Mouse (Mus musculus) kidney, postnatal 4 days (tissue): ENCODE measurements around the gene Dpyd.

ENCODE experiments used
- DNase-seq, 2 experiments: peaks; one replicate each; pipeline ENCODE4 v3.0.0; 2021; ENCODE audit warnings: mixed read lengths in 2 of 2

The Dpyd gene

DNA sequence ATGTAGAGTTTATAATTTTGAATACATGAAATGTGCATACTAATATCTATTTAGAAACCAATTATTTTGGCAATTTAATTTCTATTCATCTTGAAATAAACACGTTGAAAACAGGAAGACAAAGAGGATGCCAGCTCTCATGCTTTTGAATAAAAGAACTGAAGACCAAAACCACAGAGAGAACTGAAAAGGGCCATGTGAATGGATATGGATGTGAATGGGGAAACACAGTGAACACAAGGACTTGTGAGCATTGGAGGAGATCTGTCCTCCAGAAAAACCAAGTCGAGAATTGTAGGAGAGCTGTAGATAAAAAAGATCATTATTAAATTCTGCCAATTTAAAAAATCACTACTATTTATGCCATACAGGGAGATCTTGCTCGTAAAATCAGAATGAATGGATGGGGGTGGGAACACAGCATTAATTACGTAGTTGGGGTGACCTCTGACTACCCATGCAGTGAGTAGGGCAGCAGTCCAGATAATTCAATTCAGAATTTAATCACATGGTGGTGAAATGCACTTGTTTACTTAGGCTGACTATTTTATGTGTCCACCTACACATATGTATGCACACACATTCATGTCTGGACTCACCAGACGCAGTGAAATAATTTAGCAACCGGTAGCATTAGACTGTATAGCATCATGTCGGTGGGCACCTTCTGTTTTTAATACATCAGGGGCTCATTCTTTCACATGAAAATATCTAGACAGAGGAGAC is 114.3 kb downstream of the Dpyd start:
- no peak for DNase-seq

DNA sequence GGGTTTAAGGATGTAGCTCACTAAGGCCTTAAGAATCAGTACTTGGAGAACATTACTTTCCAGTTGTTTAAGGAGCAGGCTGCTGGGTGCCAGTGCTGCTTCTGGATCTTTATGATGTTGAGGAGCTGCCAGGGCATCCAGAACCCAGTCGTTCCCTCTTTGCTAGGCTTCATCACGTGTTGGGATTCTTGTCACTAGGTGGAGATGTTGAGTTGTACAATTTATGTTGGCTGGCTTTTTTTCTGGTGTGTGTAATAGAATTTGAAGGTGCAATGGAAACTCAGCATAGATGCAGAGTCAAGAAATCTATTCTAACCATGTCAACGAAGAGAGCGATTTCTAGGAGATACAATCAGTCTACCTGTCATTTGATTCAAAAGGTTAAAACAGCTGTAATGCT is 118.9 kb downstream of the Dpyd start:
- peak; percentile 1 to 2 for DNase-seq

DNA sequence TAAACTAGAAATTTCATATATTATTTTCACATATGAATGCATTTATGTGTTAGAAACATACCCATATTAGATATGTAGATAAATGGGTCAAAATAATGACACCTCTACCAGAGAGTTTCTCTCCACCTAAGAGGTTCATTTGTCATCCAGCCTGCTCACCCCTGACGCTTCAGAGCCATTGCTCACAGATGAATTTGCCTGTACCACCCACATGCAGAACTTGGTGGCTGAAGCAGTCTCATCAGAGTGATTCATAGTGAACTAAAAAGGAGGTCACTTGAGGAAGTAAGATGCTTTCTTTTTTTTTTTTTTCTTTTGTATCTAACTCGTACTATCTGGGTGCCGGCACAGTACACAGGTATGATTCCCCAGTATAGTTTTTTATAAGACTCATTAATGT is 188.3 kb downstream of the Dpyd start:
- DNase-seq, result no peak

DNA sequence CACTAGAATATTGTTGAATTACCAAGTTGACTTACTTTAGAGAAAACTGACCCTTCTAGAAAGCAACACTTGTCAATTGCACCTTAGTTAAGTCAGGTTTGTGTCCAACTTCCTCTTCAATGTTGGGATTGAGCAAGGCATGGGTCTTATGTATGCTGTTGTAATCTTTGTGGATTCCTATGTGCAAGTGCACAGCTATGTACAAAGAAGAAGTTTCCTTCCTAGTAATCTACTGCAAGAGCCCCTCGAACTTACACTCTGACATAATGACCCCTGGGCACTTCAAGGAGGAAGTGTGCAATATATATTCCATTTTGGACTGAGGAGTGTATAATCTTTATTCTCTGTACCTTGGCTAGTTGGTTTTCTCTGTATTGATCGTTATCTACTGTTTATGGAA is 191.7 kb downstream of the Dpyd start:
- no peak for DNase-seq

DNA sequence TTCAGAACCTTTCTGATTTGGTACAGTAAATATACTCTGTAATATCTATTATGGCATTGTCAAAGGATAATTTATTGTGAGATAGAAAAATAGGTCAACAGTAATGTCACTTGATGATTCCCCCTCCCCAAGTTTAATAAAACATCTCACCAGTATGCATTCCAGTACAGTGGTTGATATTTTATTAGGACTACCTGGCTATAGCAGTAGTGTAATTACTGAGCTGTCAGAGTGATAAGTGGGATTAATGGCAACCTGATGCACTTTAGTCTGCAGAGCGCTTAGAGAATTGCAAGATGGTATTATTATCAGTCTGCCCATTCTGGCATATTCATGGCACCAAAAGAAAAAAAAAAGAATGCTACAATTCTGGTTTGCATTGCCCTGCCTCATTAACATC is 194.2 kb downstream of the Dpyd start:
- DNase-seq, result no peak

DNA sequence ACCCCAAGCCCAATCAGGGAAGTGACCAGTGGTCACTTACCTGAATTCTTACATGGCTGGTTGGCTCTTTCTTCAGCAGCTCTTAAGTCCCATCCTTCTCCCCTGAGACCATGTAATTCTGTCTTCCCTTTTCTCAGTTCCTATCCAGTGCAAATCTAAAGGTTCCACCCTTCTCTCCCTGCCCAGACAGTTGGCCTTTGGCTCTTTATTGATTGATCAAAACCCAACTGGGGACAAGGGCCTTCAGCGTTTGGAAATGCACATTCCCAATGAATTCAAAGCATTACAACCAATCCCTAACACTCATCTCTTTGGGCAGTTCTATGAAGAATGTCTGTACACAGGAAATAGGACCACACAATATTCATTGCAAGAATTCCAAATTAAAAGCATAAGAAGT is 251.0 kb downstream of the Dpyd start:
- no peak for DNase-seq

DNA sequence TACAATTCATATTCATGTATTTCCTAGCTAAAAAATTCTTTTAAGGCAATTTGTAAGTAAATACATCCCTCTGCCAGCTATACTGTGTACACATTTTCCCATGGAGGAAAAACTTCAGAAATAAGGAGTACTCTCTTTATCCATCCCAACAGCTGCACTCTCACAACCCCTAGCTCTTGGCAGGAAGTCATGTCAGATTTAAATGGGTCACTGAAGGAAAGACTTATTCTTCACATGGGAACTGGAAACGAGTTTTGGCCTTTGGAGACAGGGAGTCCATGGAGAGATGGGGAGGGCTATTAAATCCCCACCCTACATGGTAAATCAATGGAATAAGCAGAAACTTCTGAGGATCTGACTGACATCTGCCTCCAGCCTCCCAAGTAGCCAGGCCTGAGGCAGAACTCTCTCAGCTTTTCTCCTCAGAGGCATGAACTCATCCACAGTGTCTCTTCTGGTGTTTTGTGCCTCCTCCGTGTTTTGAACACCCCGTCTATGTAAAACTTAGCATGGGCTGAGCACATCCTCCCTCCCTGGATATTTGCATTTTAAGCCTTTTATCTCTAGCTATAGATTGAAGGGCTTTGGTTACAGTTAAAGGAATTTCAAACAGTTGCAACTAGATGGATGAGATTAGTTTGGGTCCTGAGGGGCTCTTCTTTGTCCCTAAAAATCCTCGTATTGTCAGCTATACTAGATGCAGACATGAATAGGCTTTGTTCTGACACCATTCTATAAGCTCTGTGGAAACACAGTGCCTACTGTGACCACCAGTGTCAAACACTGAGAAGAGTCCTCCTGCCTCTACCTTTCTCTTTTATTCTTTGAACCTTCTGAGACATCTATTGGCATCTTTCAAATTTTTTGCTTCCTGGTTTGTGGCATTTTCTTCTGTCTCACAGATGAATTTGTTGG is 288.9 kb downstream of the Dpyd start:
- DNase-seq, result peak; percentile 2 to 7

DNA sequence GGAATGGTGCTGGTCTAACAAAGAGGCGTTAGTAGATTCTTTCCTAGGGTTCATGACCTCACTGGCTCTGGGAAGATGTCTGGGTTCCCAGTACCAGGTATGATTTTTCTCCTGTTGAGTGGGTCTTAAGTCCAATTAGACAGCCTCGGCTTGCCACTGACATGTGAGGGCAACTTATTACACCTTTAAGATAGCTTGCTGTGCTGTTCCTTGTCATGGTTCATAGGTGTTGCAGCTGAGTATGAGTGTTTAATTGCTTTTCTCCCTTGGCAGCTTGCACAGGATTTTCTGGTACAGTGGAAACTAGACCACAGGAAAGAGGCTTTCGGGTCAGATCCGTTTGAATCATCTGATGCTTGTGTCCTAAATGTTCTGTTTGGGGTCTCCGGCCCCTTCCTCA is 290.8 kb downstream of the Dpyd start:
- DNase-seq, result no peak

DNA sequence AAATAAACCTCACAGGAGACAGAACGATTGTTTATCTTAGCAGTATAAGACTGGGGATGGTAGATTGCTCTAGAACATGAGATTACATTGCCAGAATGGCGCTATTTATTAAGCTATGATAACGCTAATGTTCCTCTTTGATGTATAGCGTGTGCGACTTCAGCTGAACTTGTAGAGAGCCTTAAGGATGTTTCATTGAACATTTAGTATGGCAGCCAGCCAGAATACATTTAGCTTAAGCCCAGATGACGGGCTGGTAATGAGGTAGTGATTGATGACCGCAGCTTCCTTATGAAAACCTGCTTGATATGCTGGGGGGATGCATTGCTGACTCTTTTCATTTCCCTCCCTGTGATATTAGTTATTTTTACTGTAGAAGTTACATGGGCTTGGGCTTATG is 293.5 kb downstream of the Dpyd start:
- no peak for DNase-seq

DNA sequence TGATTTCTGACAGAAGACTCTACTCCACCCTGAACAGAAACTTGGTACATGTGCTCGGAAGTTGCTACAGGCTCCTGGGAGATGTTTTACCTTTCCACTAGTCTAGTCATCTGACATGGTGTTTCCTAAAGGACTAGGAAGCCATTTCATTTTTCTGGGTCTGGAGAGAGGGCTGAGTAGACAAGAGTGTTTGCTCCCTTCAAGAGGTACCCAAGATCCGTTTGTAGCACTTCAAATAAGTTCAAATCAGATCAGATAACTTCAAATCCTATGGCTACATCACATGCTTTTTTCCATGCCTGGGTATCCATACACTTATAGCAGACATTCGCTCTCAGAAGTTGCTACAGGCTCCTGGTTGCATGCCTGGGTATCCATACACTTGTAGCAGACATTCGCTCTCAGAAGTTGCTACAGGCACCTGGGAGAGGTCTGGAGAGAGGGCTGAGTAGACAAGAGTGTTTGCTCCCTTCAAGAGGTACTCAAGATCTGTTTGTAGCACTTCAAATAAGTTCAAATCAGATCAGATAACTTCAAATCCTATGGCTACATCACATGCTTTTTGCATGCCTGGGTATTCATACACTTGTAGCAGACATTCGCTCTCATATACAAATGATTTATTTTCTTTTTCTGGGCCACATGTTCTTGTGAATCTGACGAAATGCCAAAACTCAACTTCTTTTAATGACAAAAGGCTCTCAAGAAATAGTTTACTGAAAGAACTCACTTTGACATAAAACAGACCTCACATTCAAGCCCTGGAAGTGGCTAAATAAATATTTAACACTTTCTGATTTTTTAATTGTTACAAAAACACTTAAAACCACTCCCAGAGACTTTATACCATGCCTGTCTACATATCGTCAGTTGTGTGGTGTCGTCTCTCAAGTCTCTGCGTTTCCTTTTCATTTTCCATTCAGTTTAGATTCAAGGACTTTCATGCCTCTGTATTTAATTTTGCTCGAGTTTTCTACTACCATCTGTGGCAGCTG is 307.5 kb downstream of the Dpyd start:
- DNase-seq, result no peak

DNA sequence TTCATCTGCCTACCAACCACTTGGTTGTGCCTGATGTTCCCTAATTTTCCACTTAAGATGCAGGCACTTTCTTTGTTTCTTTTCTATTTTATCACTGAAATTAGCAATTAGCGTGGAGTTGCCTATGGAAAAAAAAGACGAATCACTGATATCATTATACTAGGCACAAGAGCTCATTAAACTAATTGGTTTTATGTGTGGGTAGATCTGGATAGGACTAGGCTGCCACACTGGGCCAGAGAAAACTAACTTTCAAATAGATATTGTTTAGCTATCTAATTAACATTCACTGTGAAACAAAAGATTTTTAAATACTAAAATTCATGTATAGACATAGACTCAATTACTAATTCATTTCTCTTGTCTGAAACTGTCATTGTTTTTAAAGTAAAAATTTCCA is 313.9 kb downstream of the Dpyd start:
- DNase-seq, result no peak

DNA sequence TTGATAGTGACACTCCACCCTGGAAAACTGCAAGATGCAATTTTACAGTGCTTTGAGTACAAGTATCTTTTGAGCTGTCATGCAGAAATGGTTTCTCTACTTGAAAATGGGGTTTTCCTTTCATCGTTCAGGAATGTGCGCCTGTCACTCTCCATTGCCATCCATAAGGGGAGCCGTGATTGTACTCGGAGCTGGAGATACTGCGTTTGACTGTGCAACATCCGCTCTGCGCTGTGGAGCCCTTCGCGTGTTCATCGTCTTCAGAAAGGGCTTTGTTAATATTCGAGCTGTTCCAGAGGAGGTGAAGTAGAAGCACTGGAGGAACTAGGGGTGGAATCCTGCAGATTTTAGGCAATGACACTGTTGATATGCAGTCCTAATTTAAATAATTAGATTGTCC is 337.1 kb downstream of the Dpyd start:
- DNase-seq, result no peak

DNA sequence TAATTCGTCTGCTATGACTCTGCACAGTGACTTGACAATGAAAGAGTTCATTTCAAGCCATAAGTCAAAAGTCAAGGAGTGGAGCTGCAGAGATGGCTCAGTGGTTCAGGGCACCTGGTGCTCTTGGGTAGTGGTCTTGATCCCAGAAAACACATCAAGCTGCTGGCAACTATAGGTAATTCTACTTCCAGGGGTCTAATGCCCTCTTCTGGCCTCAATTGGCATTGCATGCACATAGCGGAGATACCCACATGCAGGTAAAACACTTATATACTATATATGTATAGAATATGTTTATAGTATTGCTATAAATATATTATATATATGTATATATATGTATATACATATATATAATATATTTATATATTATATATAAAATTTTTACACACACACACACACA is 429.4 kb downstream of the Dpyd start:
- no peak for DNase-seq

DNA sequence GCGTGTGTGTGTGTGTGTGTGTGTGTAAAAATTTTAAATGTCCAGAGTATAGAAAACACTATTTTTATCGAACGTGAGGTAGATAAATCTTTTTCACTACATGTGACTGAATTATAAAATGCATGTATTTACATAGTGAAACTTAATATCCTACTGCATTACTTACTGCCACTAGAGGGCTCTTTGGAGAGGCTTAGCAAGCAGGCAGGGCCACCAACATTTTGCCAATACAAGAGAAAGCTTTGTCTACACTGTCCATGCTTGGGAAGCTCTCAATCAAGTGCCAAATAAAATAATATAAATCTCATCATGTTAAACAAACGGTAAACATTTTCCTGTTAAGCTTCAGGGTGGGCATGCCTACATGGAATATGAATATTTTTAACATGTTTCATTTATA is 429.9 kb downstream of the Dpyd start:
- DNase-seq, result no peak

DNA sequence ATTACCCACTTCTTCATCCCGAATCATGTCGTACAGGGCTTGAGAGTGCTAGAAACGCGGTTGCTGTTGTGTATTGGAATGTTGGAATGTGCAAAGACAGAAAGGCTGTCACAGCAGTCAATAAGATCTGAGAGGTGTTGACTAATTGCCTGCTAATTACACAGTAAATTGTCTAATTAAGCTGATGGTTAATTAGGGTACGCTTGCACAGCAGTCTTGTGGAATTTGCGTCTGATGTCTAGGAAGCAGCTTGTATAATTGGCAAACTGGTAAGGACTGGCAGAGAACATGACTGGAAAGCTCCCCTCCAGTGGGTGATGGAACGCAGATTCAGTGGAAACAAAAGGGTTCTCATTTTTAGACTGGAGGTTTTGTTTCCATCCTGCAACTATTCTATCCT is 459.3 kb downstream of the Dpyd start:
- no peak for DNase-seq

DNA sequence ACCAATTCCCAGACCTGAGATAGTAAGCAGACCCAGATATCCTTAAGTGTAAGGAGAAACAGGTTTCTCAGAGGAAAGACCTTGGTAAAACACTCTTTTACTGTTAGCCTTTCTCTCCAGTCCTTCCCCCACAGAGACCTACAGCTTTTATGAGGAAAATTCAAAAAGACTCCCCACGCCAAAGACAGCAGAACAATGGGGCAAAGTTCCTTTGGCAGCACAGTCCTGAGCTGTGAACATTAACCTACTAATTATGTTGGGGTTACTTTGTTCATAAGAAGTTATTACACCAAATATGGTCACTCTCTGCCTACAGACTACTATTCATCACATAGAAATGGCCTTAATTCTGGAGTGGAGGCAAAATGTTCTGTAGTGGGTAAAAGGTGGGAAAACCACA is 480.7 kb downstream of the Dpyd start:
- no peak for DNase-seq

DNA sequence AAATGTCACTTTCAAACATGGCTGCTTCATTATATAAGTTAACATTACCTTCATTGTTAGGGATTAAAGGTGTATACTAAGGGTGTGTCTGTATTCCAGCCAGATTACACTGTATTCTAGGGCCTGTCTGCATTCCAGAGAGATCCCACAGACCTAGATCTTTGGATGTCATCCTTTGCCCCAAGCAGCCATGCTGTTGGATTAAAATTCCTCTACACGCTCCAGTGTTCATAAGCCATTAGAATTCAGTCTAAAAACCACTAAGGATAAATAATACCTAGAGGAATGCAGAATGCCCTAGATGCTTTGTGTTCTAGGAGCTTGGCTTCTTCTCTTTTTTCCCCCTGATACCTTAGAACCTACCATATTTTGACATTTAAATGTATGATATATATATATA is 494.2 kb downstream of the Dpyd start:
- DNase-seq, result no peak

DNA sequence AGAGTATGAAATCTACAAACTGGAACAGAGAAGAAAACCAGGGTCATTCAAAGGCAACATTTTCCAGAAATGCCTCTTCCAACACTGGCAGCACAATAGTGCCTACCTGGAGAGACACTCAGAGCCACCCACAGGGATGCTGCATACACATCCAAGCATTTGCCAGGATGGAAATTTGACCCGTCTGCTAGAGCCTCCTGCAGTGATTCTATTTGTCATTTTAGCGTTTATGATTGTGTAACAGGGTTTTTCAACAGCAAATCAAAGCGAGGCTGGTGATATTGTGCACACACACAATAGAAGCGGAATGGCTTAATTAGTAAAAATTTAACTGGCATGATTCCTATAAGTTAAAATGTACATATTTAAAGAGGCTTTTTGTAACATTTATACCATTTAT is 501.3 kb downstream of the Dpyd start:
- DNase-seq, result no peak

DNA sequence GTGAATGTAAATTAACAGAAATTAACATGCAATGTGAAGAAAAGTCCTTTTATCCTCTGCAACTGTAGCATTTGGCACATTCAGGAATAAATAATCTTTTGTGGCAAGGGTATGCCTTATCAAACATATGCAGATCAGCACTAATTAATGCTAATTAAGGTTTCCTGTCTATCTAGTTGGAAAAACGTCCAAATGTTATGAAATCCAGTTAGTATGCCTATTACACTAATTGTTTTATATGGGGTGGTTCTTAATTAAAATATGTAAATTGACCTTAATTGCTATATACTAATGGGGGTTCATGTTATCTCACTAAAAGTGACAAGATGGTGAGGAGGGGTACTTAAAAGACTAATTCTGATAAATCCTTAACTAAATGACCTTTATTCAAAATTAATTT is 501.7 kb downstream of the Dpyd start:
- DNase-seq, result no peak

DNA sequence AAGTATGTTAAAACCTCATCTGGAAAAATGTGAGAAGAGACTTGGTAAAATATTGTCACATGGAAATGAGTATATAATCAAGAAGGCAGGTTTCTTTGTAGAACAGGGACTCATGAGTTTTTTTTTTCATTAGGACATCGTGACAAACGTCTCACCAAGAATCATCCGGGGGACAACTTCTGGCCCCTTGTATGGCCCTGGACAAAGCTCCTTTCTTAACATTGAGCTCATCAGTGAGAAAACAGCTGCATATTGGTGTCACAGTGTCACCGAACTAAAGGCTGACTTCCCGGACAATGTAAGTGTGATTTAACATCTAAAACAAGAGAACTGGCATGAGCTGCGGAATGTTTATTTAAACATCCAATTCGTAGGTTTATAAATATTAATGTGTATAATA is 502.8 kb downstream of the Dpyd start:
- DNase-seq, result no peak

DNA sequence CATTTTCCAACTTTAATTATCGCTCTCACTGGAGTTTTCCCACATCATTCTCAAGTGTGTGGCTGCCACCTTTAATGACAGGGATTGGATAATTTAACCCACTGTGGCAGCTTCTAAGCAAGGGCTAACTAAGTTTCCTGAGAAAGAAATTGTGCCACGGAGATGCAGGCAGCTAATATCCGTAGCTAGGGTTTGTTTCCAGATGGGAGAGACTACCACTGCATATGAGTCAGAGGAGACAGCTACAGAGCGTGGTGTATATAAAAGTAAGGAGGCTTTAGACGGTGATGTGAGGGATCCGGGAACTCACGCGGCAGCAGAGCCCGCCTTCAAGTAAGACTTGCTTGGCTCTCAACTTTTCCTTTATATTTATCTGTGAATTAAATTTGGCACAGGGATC is 505.3 kb downstream of the Dpyd start:
- no peak for DNase-seq

DNA sequence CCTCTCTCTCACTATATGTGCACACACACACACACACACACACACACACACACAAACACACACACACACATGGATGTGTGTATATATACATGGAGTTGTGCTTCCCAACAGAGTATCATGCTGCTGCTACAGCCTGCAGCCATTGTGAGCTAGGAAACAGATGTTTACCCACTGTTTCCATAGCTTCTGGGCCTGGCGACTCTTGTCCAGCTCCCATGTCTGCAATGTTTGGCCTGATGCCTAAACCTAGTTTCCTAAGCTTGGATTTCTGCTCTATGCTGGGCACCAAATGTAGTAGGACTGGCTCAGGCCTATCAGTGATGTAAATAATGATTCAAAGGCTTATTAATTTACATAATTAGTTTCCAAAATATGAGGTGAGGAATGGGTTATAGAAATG is 524.7 kb downstream of the Dpyd start:
- no peak for DNase-seq

DNA sequence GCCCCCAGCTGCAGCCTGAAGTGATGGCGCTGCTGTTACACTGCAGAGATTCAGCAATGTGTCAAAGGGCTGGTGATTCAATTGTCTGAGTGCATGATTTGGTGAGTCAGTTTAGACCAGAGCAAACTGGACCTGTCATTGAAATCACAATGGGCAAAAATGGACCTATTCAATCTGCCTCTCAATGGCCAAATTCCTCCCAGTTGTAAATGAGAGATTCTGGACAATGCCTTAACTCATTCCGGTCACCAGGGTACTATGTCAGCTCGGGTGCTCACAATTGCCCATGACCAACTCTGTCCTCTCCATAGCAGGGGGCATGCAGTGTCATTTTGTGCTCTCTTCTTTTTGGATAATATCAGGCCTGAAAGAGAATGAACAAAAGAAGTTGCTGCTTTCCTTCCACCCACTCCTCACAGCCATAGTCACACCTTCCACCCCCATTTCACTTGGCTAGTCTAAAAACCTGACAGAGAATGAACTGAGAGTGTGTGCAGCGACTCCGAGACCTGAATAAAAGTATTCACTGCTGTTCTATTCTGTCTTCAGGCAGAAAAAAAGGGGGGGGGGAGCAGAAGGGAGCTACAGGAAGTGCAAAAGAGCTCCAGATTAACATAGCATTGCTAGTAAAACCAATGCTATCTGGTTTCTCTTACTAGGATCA is 533.4 kb downstream of the Dpyd start:
- no peak for DNase-seq
